Mouse (Mus musculus) small intestine, adult 2 months (tissue): ENCODE results near the gene Hira. TPM values are rescaled to one million over a fixed set of nuclear protein-coding genes. Genes with fewer than 3 reads are reported as not detected.

ENCODE experiments used
- H3K27ac ChIP-seq: fragments of 200-500 bp; 2 replicates; pipeline ENCODE4 v1.5.1; 2012; ENCODE audit warnings: low read depth, low read length, control low read depth, inconsistent platforms; ENCODE audit not compliant: insufficient read depth
- H3K27me3 ChIP-seq: fragments of 200-500 bp; 2 replicates; pipeline ENCODE4 v1.6.1; 2012; ENCODE audit warnings: mild to moderate bottlenecking, moderate library complexity, low read length, inconsistent platforms; ENCODE audit not compliant: control insufficient read depth, insufficient read depth
- H3K36me3 ChIP-seq: fragments of 200-500 bp; 2 replicates; pipeline ENCODE4 v1.6.1; 2012; ENCODE audit warnings: mild to moderate bottlenecking, low read length, control low read depth, inconsistent platforms; ENCODE audit not compliant: control insufficient read depth, insufficient read depth
- H3K4me1 ChIP-seq: fragments of 200-500 bp; 2 replicates; pipeline ENCODE4 v1.6.1; 2012; ENCODE audit warnings: low read length, inconsistent platforms, mixed read lengths; ENCODE audit not compliant: control insufficient read depth, insufficient read depth, insufficient read length
- H3K4me3 ChIP-seq: fragments of 200-500 bp; 2 replicates; pipeline ENCODE4 v1.5.1; 2012; ENCODE audit warnings: low read depth, mild to moderate bottlenecking, control low read depth, inconsistent platforms, low read length, moderate library complexity
- CTCF ChIP-seq: fragments of 200-500 bp; IDR thresholded peaks from 2 replicates; pipeline ENCODE4 v1.5.1; 2012; ENCODE audit warnings: low read depth, mild to moderate bottlenecking, control low read depth, inconsistent platforms, low read length, moderate library complexity, mixed read lengths; ENCODE audit not compliant: insufficient replicate concordance, insufficient read length; ENCODE audit errors: extremely low read depth
- POLR2A ChIP-seq: fragments of 200-500 bp; IDR thresholded peaks from 2 replicates; pipeline ENCODE4 v1.6.1; 2012; ENCODE audit warnings: low read depth, mild to moderate bottlenecking, control low read depth, inconsistent platforms, low read length, moderate library complexity
- WGBS: fragments of 180-500 bp; shearing (Covaris S2); methylation state at CpG from one replicate; pipeline ENCODE4 v1.1.7; 2018; 5-methylcytosine and 5-hydroxymethylcytosine counted together
- polyA plus RNA-seq: library from polyadenylated mRNA; depleted of rRNA; stranded (reverse); fragments of >200 nt; gene quantifications from 2 replicates; pipeline ENCODE4 v1.2.3, GENCODE M21; 2012

The Hira gene
- polyA plus RNA-seq, 1 experiment = 49.3 TPM

DNA sequence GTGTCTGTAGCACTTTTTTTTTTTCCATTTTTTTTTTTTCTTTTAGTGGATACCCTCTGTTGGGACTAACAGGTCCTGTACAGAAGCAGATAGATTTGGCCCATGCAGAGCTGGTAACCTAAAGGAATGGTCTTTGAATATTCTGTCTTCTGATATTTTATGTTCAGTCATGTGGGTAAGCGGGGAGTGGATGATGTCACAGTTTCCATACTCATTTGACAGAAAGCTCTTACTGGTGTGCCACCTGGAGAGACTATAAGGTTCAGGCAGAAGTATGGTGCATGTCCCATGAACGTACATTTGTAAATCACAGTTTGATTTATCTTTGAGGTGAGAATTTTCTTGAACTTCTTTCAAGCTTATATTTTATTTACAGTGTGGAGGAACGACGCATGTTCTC, 39.2 kb downstream of the Hira start:
- peaks cover 51% of the 10 kb centered on the region for H3K36me3 ChIP-seq
- TF ChIP-seq POLR2A (no peak), CTCF (no peak)

DNA sequence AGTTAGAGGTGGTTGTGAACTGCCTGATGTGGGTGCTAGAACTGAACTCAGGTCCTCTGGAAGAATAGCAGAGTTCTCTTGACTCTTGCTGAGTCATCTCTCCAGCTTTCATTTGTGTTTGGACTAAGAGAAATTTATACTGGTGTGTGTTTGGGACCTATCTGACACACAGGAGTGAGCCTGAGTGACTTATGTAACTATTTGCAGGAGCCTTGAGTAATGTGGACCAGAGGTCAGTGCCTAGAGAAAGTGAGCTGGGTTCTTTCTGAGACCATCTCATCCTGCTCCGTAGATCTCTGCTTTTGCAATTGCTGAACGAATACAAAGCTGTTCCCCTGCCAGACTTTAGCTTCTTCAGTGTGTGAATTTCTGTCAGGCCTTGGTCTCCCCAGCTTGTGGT, 44.9 kb downstream of the Hira start:
- Histone ChIP-seq H3K36me3 (peaks cover 70% of the 10 kb centered on the region), H3K27ac (no peak overlapping the region), H3K4me1 (no peaks in the 10 kb centered on the region; the same call in 1 of the 2 replicates), H3K27me3 (no peaks in the 10 kb centered on the region), H3K4me3 (no peak overlapping the region)
- TF ChIP-seq CTCF = no peak
- TF ChIP-seq POLR2A = no peak
- WGBS = 96% methylated on average over 2 of the region's 2 CpGs

More for the DNA sequence above, 39.2 kb downstream of the Hira start:
- Histone ChIP-seq H3K27ac (no peak overlapping the region), H3K4me1 (no peaks in the 10 kb centered on the region), H3K27me3 (no peaks in the 10 kb centered on the region), H3K4me3 (no peak overlapping the region)
- 94% methylated on average over 4 of the region's 4 CpGs for WGBS

DNA sequence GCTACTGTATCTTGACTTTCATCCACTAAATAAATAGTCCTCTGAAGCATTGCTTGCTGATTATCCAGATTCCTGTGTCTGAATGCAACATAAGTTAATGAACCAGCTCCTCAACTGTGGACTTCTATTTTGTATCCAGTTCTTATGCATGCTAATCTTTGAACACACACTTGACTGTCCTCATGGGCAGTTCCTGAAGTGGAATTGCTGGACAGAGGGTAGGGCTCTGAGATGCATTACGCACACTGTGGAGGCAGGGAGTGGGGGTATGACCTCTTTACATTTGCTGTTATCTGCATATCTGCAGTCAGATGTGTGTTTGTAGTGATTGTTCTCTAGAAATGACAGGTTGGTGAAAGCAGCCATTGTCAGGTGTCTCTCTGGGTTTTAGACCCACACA, 51.1 kb downstream of the Hira start:
- Histone ChIP-seq H3K36me3 (peaks cover 47% of the 10 kb centered on the region), H3K27ac (no peak overlapping the region), H3K4me1 (no peaks in the 10 kb centered on the region; the same call in 1 of the 2 replicates), H3K27me3 (no peaks in the 10 kb centered on the region), H3K4me3 (no peak overlapping the region)
- TF ChIP-seq POLR2A = no peak
- no peak for TF ChIP-seq CTCF
- 100% methylated on average over 1 of the region's 1 CpGs for WGBS

DNA sequence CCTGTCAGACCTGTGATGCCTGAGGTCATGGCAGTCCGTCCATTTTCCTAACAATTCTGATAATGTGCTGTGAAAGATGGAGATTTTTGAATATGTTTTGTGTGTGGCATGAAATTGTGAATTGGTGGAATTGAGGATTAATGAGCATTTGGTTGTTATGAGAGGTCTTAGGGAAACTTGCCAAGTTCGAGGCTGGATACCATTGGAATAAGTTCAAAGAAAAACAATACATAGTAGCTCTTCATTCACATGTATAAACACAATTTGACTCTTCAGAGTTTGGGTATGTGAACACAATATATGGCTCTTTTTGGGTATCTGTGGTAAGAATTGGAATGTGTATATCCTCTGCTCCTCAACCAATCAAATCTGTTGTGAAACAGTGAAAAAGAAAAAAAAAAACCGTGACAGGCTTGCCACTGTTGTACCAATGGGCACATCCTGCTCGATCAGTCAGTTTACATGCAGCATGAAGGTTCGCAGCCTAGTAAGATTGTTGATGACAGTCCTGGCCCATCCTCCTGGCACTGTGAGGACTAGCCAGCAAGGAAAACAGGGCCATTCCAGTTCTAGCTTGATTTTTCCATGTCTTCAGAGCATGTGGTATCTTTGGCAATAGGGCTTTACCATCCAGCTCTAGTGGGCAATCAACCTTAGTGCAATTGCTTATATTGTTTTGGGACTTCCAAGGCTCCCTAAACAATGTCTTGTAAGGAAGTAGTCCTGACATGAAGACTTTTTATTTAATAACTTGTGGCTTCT, 61.7 kb downstream of the Hira start:
- no peaks in the 10 kb centered on the region for H3K27me3 ChIP-seq
- H3K36me3 ChIP-seq = peaks cover 45% of the 10 kb centered on the region
- TF ChIP-seq CTCF (no peak), POLR2A (no peak)
- WGBS = 81% methylated on average over 5 of the region's 5 CpGs
- H3K4me1 ChIP-seq = no peaks in the 10 kb centered on the region
- no peak overlapping the region for H3K27ac ChIP-seq
- no peak overlapping the region for H3K4me3 ChIP-seq

DNA sequence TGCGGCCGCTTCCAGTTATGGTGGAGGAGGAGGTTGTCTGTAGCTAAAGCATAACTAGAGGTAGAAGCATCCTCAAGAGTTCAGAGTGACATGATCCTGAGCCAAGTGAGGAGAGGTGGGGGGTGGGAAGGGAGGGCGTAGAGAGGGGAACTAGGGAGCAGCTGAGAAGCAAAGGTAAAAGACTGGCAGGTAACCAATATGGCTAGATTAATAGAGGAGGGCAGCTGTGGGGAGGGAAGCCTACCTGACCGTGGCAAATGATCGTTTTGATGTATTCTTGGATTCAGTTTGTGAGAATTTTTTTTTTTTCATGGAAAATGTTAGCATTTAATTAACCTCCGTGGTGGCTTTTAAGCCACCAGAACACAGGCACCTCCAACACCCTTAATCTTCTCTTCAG, 67.1 kb downstream of the Hira start:
- H3K27ac ChIP-seq = no peak overlapping the region
- TF ChIP-seq POLR2A = no peak
- TF ChIP-seq CTCF = no peak
- H3K4me1 ChIP-seq = no peaks in the 10 kb centered on the region
- no peaks in the 10 kb centered on the region for H3K27me3 ChIP-seq
- 88% methylated on average over 6 of the region's 6 CpGs for WGBS
- no peak overlapping the region for H3K4me3 ChIP-seq
- H3K36me3 ChIP-seq = peaks cover 53% of the 10 kb centered on the region

DNA sequence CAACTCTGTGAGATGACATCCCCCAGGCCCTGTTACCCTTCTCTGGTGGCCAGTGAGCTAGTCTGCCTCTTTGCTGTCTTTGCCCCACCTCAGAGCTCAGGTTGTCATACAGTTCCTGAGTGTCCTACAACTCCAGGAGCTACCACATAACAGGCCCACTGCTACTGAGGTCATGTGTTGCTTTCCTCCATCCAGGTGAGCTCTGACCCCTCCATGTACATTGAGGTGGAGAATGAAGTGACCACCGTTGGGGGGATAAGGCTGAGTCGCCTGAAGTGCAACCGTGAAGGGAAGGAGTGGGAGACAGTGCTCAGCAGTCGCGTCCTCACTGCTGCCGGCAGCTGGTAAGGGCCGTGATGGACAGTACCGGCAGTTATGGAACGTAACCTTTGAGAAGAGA, 72.1 kb downstream of the Hira start:
- H3K27ac ChIP-seq = no peak overlapping the region
- no peaks in the 10 kb centered on the region for H3K4me1 ChIP-seq
- TF ChIP-seq CTCF (no peak), POLR2A (no peak)
- WGBS = 96% methylated on average over 9 of the region's 9 CpGs
- H3K4me3 ChIP-seq = no peak overlapping the region
- peaks cover 64% of the 10 kb centered on the region for H3K36me3 ChIP-seq
- no peaks in the 10 kb centered on the region for H3K27me3 ChIP-seq

DNA sequence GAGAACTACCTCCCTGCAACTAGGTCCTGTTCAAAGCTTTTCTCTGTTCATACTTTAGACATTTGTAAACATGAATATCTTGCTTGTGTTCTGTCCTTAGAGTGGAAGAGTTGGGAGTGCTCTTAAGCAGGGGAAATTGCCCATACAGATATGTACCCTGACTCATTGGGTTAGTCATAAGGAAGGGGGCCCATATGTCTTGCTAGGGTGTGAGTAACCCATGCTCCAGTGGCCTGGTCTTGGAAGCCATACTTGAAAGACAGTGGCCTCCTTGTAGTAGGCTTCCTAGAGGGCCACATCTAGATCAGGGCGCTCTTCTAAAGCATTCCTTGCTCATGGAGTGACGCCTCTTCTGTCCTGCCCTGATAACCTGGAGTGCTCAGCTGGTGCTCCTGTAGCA, 73.5 kb downstream of the Hira start:
- H3K27ac ChIP-seq = no peak overlapping the region
- TF ChIP-seq CTCF (no peak), POLR2A (no peak)
- no peaks in the 10 kb centered on the region for H3K4me1 ChIP-seq
- H3K4me3 ChIP-seq = no peak overlapping the region
- H3K36me3 ChIP-seq = peaks cover 70% of the 10 kb centered on the region
- 92% methylated on average over 2 of the region's 2 CpGs for WGBS
- no peaks in the 10 kb centered on the region for H3K27me3 ChIP-seq
